Mouse (Mus musculus) hindbrain, embryonic 14.5 days (tissue): ENCODE results near the gene Tesc. TPM values are rescaled to one million over a fixed set of nuclear protein-coding genes. Genes with fewer than 3 reads are reported as not detected.

ENCODE experiments used
- ATAC-seq: fragments of 200-750 bp; cut with Nextera tagmentation; 2 replicates; pipeline ENCODE4 v1.8.0; 2017; ENCODE audit warnings: moderate number of reproducible peaks, mild to moderate bottlenecking, moderate TSS enrichment, moderate library complexity; ENCODE audit not compliant: low FRiP score
- DNase-seq: peaks from one replicate; pipeline ENCODE4 v3.0.0-alpha.2; 2015; ENCODE audit warnings: low spot score
- H3K27ac ChIP-seq: fragments of 300-500 bp; sonication (generic); 2 replicates; pipeline ENCODE4 v1.5.1; 2014; ENCODE audit warnings: mild to moderate bottlenecking, moderate library complexity
- H3K27me3 ChIP-seq: fragments of 300-500 bp; sonication (generic); 2 replicates; pipeline ENCODE4 v1.6.1; 2014; ENCODE audit warnings: mild to moderate bottlenecking, low read length, mixed read lengths; ENCODE audit not compliant: control insufficient read depth, insufficient read depth
- H3K36me3 ChIP-seq: fragments of 300-500 bp; sonication (generic); replicated peaks from 2 replicates; pipeline ENCODE4 v1.6.1; 2014; ENCODE audit not compliant: control insufficient read depth, insufficient read depth
- H3K4me1 ChIP-seq: fragments of 300-500 bp; sonication (generic); replicated peaks from 2 replicates; pipeline ENCODE4 v1.6.1; 2014; ENCODE audit warnings: antibody characterized with exemption, low read length, mixed read lengths; ENCODE audit not compliant: control insufficient read depth, insufficient read depth
- H3K4me2 ChIP-seq: fragments of 300-500 bp; sonication (generic); replicated peaks from 2 replicates; pipeline ENCODE4 v1.6.1; 2014; ENCODE audit warnings: mild to moderate bottlenecking, moderate library complexity
- H3K4me3 ChIP-seq: fragments of 300-500 bp; sonication (generic); replicated peaks from 2 replicates; pipeline ENCODE4 v1.5.1; 2014; ENCODE audit warnings: mild to moderate bottlenecking, low read length
- H3K9ac ChIP-seq: fragments of 300-500 bp; sonication (generic); 2 replicates; pipeline ENCODE4 v1.6.1; 2014
- H3K9me3 ChIP-seq: fragments of 300-500 bp; sonication (generic); 2 replicates; pipeline ENCODE4 v1.6.1; 2016; ENCODE audit warnings: low read length; ENCODE audit not compliant: control insufficient read depth
- WGBS: fragments of 180-500 bp; shearing (Covaris S2); extraction: QIAGEN DNeasy Blood & Tissue Kit; methylation state at CpG from one replicate; pipeline ENCODE4 v1.1.7; 2014; 5-methylcytosine and 5-hydroxymethylcytosine counted together
- polyA plus RNA-seq: library from polyadenylated mRNA; unstranded; fragments of >200 nt; fragmentation: Nextera tagmentation; extraction: Ambion mirVana; gene quantifications from 2 replicates; pipeline ENCODE4 v1.2.1, GENCODE M21; 2014

The Tesc gene
- polyA plus RNA-seq, 1 experiment from 2014 or later, result 4.9 TPM

DNA sequence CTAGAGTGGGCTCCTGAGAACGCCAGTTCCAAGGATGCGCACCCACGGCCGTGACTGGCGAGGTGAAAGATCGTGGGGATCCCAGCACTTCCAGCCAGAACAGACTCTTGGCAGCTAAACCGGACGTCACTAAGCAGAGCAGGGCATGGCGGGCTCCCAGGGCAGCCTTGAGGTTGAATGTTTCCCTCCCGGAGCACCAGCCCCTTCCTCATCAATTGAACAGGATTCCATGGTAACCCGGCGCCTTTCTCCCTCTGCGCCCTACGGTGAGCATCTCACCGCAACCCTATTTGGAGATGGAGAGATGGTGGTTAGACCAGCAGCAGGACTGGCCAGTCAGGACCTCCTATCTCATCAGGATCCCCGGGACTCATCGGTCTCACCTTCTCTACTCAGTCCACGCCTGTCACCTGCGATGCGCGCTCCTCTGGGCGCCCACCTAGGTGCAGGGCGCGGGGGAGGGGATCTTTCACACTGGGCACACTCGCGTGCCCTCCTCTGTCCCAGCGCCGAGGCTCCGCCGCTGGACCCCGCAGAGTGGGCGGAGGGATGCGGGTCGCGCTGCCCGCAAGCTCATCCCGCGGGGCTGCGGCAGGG lies 344 bp upstream of the Tesc start:
- H3K27ac ChIP-seq, result no peak overlapping the region
- H3K4me2 ChIP-seq, result peak overlapping the region; percentile 86
- H3K9me3 ChIP-seq, result no peaks in the 10 kb centered on the region
- H3K9ac ChIP-seq, result peak overlapping the region; percentile 62
- H3K27me3 ChIP-seq, result peaks cover 57% of the 10 kb centered on the region
- DNase-seq, result no peak
- no peak for ATAC-seq
- no peaks in the 10 kb centered on the region for H3K36me3 ChIP-seq
- H3K4me1 ChIP-seq, result peaks cover 28% of the 10 kb centered on the region
- 1% methylated on average over 39 of the region's 39 CpGs for WGBS
- H3K4me3 ChIP-seq, result peak overlapping the region; percentile 54

DNA sequence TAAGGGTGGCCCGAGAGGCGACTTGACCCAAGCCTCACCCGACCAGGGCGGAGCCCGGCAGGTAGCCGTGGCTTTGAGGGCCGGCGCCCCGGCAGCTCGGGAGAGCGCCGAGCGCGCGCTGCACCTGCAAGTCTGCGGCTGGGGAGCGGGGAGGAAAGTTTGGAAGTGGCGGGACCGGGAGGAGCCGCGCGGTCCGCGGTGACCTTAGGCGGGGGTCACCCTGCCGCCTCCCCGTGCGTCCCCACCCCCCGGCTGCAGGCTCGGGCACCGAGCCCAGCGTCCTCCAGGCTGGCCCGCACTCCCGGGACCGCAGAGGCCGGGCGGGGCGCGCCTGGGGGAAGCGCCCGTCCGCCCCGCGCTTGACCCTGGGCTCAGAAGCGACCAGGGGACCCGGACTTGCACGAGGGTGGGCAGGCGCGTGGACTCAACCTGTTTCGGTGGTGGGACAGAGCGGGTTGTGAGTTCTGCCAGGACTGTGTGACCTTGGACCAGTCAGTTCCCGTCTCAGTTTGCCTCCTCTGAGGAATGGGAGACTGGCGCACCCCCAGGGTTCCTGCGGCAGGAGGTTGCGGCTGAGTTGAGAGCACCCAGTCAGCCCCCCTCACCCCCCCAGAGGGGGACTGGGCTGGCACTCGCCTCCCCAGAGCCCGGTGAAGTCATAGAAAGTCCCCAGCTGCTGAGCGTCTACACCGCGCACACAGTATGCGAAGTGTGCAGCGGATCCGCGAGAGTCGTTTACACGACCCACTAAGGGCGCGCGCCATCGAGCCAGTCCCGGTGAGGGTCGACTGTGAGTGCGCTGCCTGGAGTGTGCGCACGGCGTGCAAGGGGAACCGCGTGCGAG lies 870 bp downstream of the Tesc start:
- H3K4me3 ChIP-seq, result peak overlapping the region; percentile 54
- no peaks in the 10 kb centered on the region for H3K36me3 ChIP-seq
- no peak overlapping the region for H3K27ac ChIP-seq
- peaks cover 57% of the 10 kb centered on the region for H3K27me3 ChIP-seq
- H3K9me3 ChIP-seq, result no peaks in the 10 kb centered on the region
- ATAC-seq, result no peak
- WGBS, result 1% methylated on average over 52 of the region's 79 CpGs
- H3K9ac ChIP-seq, result peak overlapping the region; percentile 62; the same call in 1 of the 2 replicates
- H3K4me1 ChIP-seq, result peaks cover 28% of the 10 kb centered on the region
- no peak for DNase-seq
- peak overlapping the region; percentile 86 for H3K4me2 ChIP-seq

DNA sequence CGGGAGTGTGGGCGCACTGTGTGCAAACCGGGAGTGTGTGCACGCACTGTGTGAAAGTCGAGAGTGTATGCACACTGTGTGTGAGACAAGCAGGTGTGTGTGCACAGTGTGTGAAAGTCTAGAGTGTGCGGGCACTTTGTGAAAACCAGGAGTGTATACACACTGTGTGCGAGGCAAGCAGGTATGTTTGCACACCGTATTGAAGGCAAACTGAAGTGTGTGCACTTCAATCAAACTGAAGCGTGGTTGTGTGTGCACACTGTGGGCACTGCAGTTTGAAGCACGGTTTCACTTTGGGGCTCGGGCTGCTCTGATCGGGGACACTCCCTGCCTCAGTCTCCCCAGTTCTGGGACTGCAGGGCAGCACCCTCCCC lies 1.5 kb downstream of the Tesc start:
- peaks cover 57% of the 10 kb centered on the region for H3K27me3 ChIP-seq

DNA sequence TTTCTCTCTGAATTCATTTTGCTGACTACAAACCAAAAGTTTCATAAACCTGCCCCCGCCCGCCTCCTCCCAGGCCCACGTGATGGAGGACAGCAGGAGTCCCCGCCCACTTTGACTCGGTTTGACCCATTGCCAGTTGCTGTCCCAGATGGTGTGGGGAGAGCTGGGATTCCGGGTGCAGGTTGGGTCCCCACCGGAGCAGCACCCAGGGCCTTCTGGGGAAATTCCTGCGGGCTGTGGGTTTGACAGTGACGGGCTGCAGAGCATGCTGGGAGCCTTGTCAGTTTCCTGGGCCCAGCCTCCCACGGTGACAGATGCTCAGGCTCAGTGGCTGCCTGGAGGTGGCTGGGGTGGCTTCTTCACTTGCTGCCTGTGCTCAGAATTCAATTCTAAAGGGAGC lies 1.9 kb downstream of the Tesc start:
- WGBS, result 5% methylated on average over 10 of the region's 10 CpGs
- no peak overlapping the region for H3K27ac ChIP-seq
- peaks cover 28% of the 10 kb centered on the region for H3K4me1 ChIP-seq
- no peaks in the 10 kb centered on the region for H3K36me3 ChIP-seq
- ATAC-seq, result no peak
- peak overlapping the region; percentile 86 for H3K4me2 ChIP-seq
- H3K4me3 ChIP-seq, result peak overlapping the region; percentile 54
- DNase-seq, result no peak
- H3K9me3 ChIP-seq, result no peaks in the 10 kb centered on the region
- H3K9ac ChIP-seq, result no peak overlapping the region
- H3K27me3 ChIP-seq, result peaks cover 57% of the 10 kb centered on the region

More for the DNA sequence above, 1.5 kb downstream of the Tesc start:
- H3K27ac ChIP-seq, result no peak overlapping the region
- 6% methylated on average over 12 of the region's 12 CpGs for WGBS
- peak overlapping the region; percentile 86 for H3K4me2 ChIP-seq
- H3K4me1 ChIP-seq, result peaks cover 28% of the 10 kb centered on the region
- H3K36me3 ChIP-seq, result no peaks in the 10 kb centered on the region
- no peak for DNase-seq
- no peaks in the 10 kb centered on the region for H3K9me3 ChIP-seq
- peak overlapping the region; percentile 54 for H3K4me3 ChIP-seq
- no peak; the same call in 1 of the 2 replicates for ATAC-seq
- H3K9ac ChIP-seq, result no peak overlapping the region

DNA sequence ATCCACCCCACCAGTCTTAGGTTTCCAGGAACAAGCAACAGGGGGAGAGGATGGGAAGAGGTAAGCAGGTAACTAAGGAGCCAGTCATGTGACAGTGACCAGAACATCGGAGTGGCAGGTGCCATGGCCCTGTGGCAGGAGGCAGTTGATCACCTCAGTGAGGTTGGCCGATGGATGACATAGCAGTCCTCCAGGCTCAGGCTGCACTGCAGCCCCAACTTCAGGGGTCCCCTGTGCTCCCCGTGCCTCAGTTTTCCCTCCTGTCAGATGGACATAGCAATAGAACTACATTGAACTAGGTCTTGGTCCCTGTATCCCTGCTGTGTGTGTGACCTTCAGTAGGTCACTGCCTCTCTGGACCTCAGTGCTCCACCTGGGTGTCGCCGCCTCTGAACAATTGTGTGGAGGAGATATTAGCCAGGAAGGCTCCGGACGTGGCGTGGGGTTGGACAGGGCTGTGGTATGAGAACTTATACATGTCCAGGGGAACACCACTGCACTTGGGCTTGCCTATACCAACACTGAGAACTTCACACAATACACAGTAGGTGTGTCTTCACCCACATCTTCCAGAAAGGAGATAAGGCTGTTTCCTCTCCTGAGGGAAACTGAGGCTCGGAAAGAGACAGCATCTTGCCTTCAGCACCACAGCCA lies 2.6 kb downstream of the Tesc start:
- Histone ChIP-seq H3K4me1 (peaks cover 28% of the 10 kb centered on the region), H3K4me2 (no peak overlapping the region), H3K36me3 (no peaks in the 10 kb centered on the region), H3K27ac (no peak overlapping the region), H3K9me3 (no peaks in the 10 kb centered on the region), H3K9ac (no peak overlapping the region), H3K4me3 (no peak overlapping the region), H3K27me3 (peaks cover 57% of the 10 kb centered on the region)
- DNase-seq (no peak), ATAC-seq (no peak)
- WGBS, result 88% methylated on average over 9 of the region's 9 CpGs

DNA sequence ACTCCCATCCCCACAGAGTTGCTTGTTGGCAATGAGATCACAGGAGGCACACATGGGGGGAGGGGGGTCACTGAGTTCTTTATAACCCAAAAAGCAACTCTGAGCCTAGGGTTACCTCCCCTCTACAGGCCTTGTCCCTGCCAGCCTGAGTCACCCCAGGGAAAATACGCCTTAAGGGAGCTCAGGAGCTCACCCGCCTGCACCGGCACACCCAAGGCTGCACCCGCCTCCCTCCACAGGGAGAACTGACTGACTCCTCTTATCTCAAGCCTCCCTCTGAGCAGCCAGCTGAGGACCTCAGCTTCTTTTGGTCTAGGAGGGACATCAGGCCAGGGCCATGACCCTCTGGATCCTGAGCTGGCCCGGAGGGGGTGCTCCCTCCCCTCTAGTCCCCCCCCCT lies 3.5 kb downstream of the Tesc start:
- no peak overlapping the region for H3K4me2 ChIP-seq
- 58% methylated on average over 5 of the region's 5 CpGs for WGBS
- H3K27me3 ChIP-seq, result peaks cover 52% of the 10 kb centered on the region
- DNase-seq (no peak), ATAC-seq (no peak)
- H3K4me1 ChIP-seq, result peaks cover 28% of the 10 kb centered on the region
- H3K36me3 ChIP-seq, result no peaks in the 10 kb centered on the region
- no peaks in the 10 kb centered on the region; the same call in 1 of the 2 replicates for H3K9me3 ChIP-seq
- no peak overlapping the region for H3K27ac ChIP-seq
- H3K9ac ChIP-seq, result no peak overlapping the region
- H3K4me3 ChIP-seq, result no peak overlapping the region

DNA sequence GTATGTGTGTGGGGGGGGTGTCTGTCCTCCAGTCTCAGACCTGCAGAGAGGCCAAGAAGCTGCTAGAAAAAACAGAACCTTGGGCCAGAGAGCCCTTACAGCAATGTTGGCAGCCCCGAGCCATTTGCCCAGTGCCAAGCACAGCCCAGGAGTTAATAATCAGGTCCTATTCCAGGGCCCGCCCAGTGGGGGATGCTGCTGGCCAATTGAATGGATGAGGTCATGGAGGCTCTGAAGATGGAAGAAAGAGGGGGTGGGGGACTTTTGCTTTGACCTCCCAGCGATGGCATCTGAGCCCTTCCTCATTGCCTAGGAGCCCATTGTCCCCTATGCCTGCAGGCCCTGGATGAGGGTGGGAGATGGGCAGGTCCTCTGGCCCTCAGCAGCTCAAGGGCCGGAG lies 4.0 kb downstream of the Tesc start:
- Histone ChIP-seq H3K9me3 (no peaks in the 10 kb centered on the region; the same call in 1 of the 2 replicates), H3K27ac (no peak overlapping the region), H3K4me1 (peaks cover 28% of the 10 kb centered on the region), H3K36me3 (no peaks in the 10 kb centered on the region), H3K4me3 (no peak overlapping the region), H3K27me3 (peaks cover 48% of the 10 kb centered on the region), H3K4me2 (no peak overlapping the region), H3K9ac (no peak overlapping the region)
- DNase-seq, result no peak
- no peak for ATAC-seq
- WGBS, result 28% methylated on average over 4 of the region's 4 CpGs

DNA sequence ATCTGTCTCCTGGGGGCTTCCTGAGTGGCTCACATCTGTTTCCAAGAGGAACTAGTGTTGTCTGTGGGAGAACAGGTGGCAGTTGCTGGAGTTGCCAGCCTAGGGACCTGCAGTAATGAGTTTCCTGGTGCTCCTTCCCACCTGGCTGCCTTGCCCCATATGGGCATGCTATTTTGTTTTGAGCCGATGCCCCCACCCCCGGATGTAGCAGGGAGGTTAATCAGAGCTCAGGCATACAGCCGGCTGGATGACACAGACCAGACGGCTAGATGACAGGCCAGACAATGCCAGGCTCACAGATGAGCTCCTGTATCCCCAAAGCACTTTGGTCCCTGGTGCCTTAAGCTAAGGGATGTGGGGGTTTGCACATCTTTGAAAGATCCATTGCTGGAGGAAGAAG lies 5.8 kb downstream of the Tesc start:
- Histone ChIP-seq H3K27ac (no peak overlapping the region), H3K27me3 (peaks cover 30% of the 10 kb centered on the region), H3K4me2 (no peak overlapping the region), H3K9me3 (no peaks in the 10 kb centered on the region; the same call in 1 of the 2 replicates), H3K36me3 (no peaks in the 10 kb centered on the region), H3K4me3 (no peak overlapping the region), H3K9ac (no peak overlapping the region), H3K4me1 (peaks cover 12% of the 10 kb centered on the region)
- ATAC-seq (no peak), DNase-seq (no peak)
- WGBS, result 21% methylated on average over 4 of the region's 4 CpGs

DNA sequence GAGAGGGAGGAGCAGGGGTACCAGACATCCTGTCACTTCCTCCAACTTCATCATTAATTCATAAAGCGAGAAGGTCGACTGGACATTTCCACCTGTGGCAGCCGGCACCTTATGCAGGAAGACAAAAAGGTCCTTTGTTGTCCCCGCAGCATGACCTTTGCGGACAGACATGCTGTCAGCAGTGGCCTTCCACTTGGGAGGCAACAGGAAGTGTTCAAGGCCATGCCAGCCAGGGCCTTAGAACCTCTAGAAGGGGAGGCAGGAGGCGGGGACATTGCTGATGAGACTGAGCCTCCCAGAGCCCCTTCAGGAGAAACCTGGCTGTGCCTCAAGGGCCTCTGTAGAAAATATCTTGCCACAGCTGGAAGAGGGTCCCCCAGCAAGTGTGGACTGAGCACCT lies 6.2 kb downstream of the Tesc start:
- whole genome bisulfite sequencing, result 78% methylated on average over 6 of the region's 6 CpGs

More for the DNA sequence above, 6.2 kb downstream of the Tesc start:
- DNase-seq, result no peak
- Histone ChIP-seq H3K9ac (no peak overlapping the region), H3K27ac (no peak overlapping the region), H3K36me3 (no peaks in the 10 kb centered on the region), H3K4me3 (no peak overlapping the region), H3K4me1 (peaks cover 10% of the 10 kb centered on the region), H3K27me3 (peaks cover 26% of the 10 kb centered on the region), H3K4me2 (no peak overlapping the region), H3K9me3 (no peaks in the 10 kb centered on the region; the same call in 1 of the 2 replicates)
- ATAC-seq, result no peak
